Mouse (Mus musculus): ENCODE results near the gene Cpne7. TPM values are rescaled to one million over a fixed set of nuclear protein-coding genes. Genes with fewer than 3 reads are reported as not detected.

Cpne7 gene
- polyA plus RNA-seq, 1 experiment from 2014 or later: 0.12 TPM

- peak; percentile 70 for DNase-seq (ENCODE audit: low spot score)
- no peak overlapping the region for H3K27ac ChIP-seq
Observed at GRCm38 (mm10) chr8:123126193-123126816, 9.1 kb downstream of the Cpne7 start.

GRCm38 (mm10) chr8:123131041-123131440 is 13.9 kb downstream of the Cpne7 start:
- peaks cover 36% of the 10 kb centered on the region for H3K4me1 ChIP-seq (replicated peaks)
- 74% methylated on average over 9 of the region's 9 CpGs for WGBS
- no peak for DNase-seq (ENCODE audit: low spot score)
- H3K4me3 ChIP-seq: no peak overlapping the region
- H3K36me3 ChIP-seq: no peaks in the 10 kb centered on the region
- H3K27me3 ChIP-seq (ENCODE audit: insufficient read depth, poor library complexity, severe bottlenecking): peaks cover 19% of the 10 kb centered on the region
- H3K27ac ChIP-seq: no peak overlapping the region
- H3K9me3 ChIP-seq: 0 out of 2 replicates have a peak, but pooled peaks cover 4% of the 10 kb centered on the region

More at GRCm38 (mm10) chr8:123126193-123126816, 9.1 kb downstream of the Cpne7 start:
- Histone ChIP-seq H3K9me3 (no peaks in the 10 kb centered on the region), H3K4me3 (peak overlapping the region; percentile 26), H3K36me3 (no peaks in the 10 kb centered on the region), H3K4me1 (replicated peaks) (peaks cover 29% of the 10 kb centered on the region), H3K27me3 (ENCODE audit: insufficient read depth, poor library complexity, severe bottlenecking) (peaks cover 59% of the 10 kb centered on the region)
- 3% methylated on average over 19 of the region's 19 CpGs for WGBS

GRCm38 (mm10) chr8:123132953-123133352 is 15.8 kb downstream of the Cpne7 start:
- Histone ChIP-seq H3K36me3 (no peaks in the 10 kb centered on the region), H3K4me1 (replicated peaks) (peaks cover 31% of the 10 kb centered on the region), H3K9me3 (0 out of 2 replicates have a peak, but pooled peaks cover 4% of the 10 kb centered on the region), H3K27me3 (ENCODE audit: insufficient read depth, poor library complexity, severe bottlenecking) (no peaks in the 10 kb centered on the region; the same call in none of the 2 replicates), H3K4me3 (no peak overlapping the region), H3K27ac (no peak overlapping the region)
- no peak for DNase-seq (ENCODE audit: low spot score)
- 96% methylated on average over 2 of the region's 2 CpGs for WGBS

- WGBS: 86% methylated on average over 11 of the region's 11 CpGs
- no peaks in the 10 kb centered on the region for H3K36me3 ChIP-seq
- DNase-seq (ENCODE audit: low spot score): no peak
- H3K27me3 ChIP-seq (ENCODE audit: insufficient read depth, poor library complexity, severe bottlenecking): no peaks in the 10 kb centered on the region; the same call in 1 of the 2 replicates
- H3K27ac ChIP-seq: 0 out of 2 replicates have a peak overlapping the region, but pooled peaks have one; percentile 13
- no peak overlapping the region for H3K4me3 ChIP-seq
- 0 out of 2 replicates have a peak, but pooled peaks cover 4% of the 10 kb centered on the region for H3K9me3 ChIP-seq
- H3K4me1 ChIP-seq (replicated peaks): peaks cover 33% of the 10 kb centered on the region
Observed at GRCm38 (mm10) chr8:123134149-123134713, 17.1 kb downstream of the Cpne7 start.

GRCm38 (mm10) chr8:123135406-123135805 is 18.2 kb downstream of the Cpne7 start:
- peaks cover 33% of the 10 kb centered on the region for H3K4me1 ChIP-seq (replicated peaks)
- no peaks in the 10 kb centered on the region for H3K36me3 ChIP-seq
- H3K9me3 ChIP-seq: 0 out of 2 replicates have a peak, but pooled peaks cover 4% of the 10 kb centered on the region
- peak overlapping the region; percentile 7; the same call in 1 of the 2 replicates for H3K4me3 ChIP-seq
- DNase-seq (ENCODE audit: low spot score): peak; percentile 44
- WGBS: 23% methylated on average over 7 of the region's 7 CpGs
- no peaks in the 10 kb centered on the region; the same call in 1 of the 2 replicates for H3K27me3 ChIP-seq (ENCODE audit: insufficient read depth, poor library complexity, severe bottlenecking)
- peak overlapping the region; percentile 69 for H3K27ac ChIP-seq

- H3K4me1 ChIP-seq (replicated peaks): peaks cover 33% of the 10 kb centered on the region
- 52% methylated on average over 9 of the region's 9 CpGs for WGBS
- H3K36me3 ChIP-seq: no peaks in the 10 kb centered on the region
- peak overlapping the region; percentile 7; the same call in 1 of the 2 replicates for H3K4me3 ChIP-seq
- H3K27ac ChIP-seq: peak overlapping the region; percentile 69
- no peaks in the 10 kb centered on the region; the same call in 1 of the 2 replicates for H3K27me3 ChIP-seq (ENCODE audit: insufficient read depth, poor library complexity, severe bottlenecking)
- 0 out of 2 replicates have a peak, but pooled peaks cover 4% of the 10 kb centered on the region for H3K9me3 ChIP-seq
- no peak for DNase-seq (ENCODE audit: low spot score)
Observed at GRCm38 (mm10) chr8:123135806-123136205, 18.6 kb downstream of the Cpne7 start.

GRCm38 (mm10) chr8:123136287-123136686 is 19.1 kb downstream of the Cpne7 start:
- DNase-seq (ENCODE audit: low spot score): no peak
- WGBS: 85% methylated on average over 9 of the region's 9 CpGs
- H3K36me3 ChIP-seq: no peaks in the 10 kb centered on the region
- peaks cover 29% of the 10 kb centered on the region for H3K4me1 ChIP-seq (replicated peaks)
- 0 out of 2 replicates have a peak, but pooled peaks cover 4% of the 10 kb centered on the region for H3K9me3 ChIP-seq
- no peak overlapping the region for H3K4me3 ChIP-seq
- H3K27ac ChIP-seq: no peak overlapping the region
- no peaks in the 10 kb centered on the region; the same call in 1 of the 2 replicates for H3K27me3 ChIP-seq (ENCODE audit: insufficient read depth, poor library complexity, severe bottlenecking)

GRCm38 (mm10) chr8:123137645-123138077 is 20.5 kb downstream of the Cpne7 start:
- peak; percentile 27 for DNase-seq (ENCODE audit: low spot score)
- Histone ChIP-seq H3K4me1 (replicated peaks) (peaks cover 29% of the 10 kb centered on the region), H3K9me3 (0 out of 2 replicates have a peak, but pooled peaks cover 4% of the 10 kb centered on the region), H3K36me3 (no peaks in the 10 kb centered on the region), H3K27me3 (ENCODE audit: insufficient read depth, poor library complexity, severe bottlenecking) (no peaks in the 10 kb centered on the region; the same call in 1 of the 2 replicates), H3K4me3 (no peak overlapping the region), H3K27ac (peak overlapping the region; percentile 57)
- WGBS: 22% methylated on average over 2 of the region's 2 CpGs

- Histone ChIP-seq H3K9me3 (no peaks in the 10 kb centered on the region), H3K27ac (no peak overlapping the region), H3K4me1 (replicated peaks) (peaks cover 29% of the 10 kb centered on the region), H3K27me3 (ENCODE audit: insufficient read depth, poor library complexity, severe bottlenecking) (no peaks in the 10 kb centered on the region; the same call in 1 of the 2 replicates), H3K36me3 (no peaks in the 10 kb centered on the region), H3K4me3 (no peak overlapping the region)
- DNase-seq (ENCODE audit: low spot score): no peak
- 64% methylated on average over 4 of the region's 4 CpGs for WGBS
Observed at GRCm38 (mm10) chr8:123138741-123139140, 21.6 kb downstream of the Cpne7 start.

GRCm38 (mm10) chr8:123141741-123142462 is 24.7 kb downstream of the Cpne7 start:
- no peaks in the 10 kb centered on the region for H3K9me3 ChIP-seq
- no peaks in the 10 kb centered on the region; the same call in 1 of the 2 replicates for H3K27me3 ChIP-seq (ENCODE audit: insufficient read depth, poor library complexity, severe bottlenecking)
- H3K36me3 ChIP-seq: no peaks in the 10 kb centered on the region
- no peak overlapping the region for H3K4me3 ChIP-seq
- peaks cover 10% of the 10 kb centered on the region for H3K4me1 ChIP-seq (replicated peaks)
- no peak overlapping the region for H3K27ac ChIP-seq
- no peak for DNase-seq (ENCODE audit: low spot score)
- WGBS: 87% methylated on average over 14 of the region's 14 CpGs

GRCm38 (mm10) chr8:123145279-123145678 is 28.1 kb downstream of the Cpne7 start:
- Histone ChIP-seq H3K36me3 (no peaks in the 10 kb centered on the region), H3K9me3 (no peaks in the 10 kb centered on the region), H3K4me3 (no peak overlapping the region), H3K27ac (no peak overlapping the region), H3K4me1 (replicated peaks) (no peaks in the 10 kb centered on the region), H3K27me3 (ENCODE audit: insufficient read depth, poor library complexity, severe bottlenecking) (no peaks in the 10 kb centered on the region)
- DNase-seq (ENCODE audit: low spot score): peak; percentile 23
- 61% methylated on average over 6 of the region's 6 CpGs for WGBS

- no peaks in the 10 kb centered on the region for H3K36me3 ChIP-seq
- whole genome bisulfite sequencing: 85% methylated on average over 7 of the region's 7 CpGs
- DNase-seq (ENCODE audit: low spot score): no peak
- no peaks in the 10 kb centered on the region for H3K27me3 ChIP-seq (ENCODE audit: insufficient read depth, poor library complexity, severe bottlenecking)
- no peaks in the 10 kb centered on the region; the same call in 1 of the 2 replicates for H3K4me1 ChIP-seq (replicated peaks)
- H3K4me3 ChIP-seq: no peak overlapping the region
- no peaks in the 10 kb centered on the region for H3K9me3 ChIP-seq
- no peak overlapping the region for H3K27ac ChIP-seq
Observed at GRCm38 (mm10) chr8:123146390-123146789, 29.2 kb downstream of the Cpne7 start.
